Mouse (Mus musculus) liver, adult 2 months (tissue): ENCODE data around the gene Tmem52.

Experiments used
- CTCF ChIP-seq: fragments of 200-500 bp; IDR thresholded peaks from 2 replicates; pipeline ENCODE4 v1.5.1; 2011; ENCODE audit warnings: low read depth, low read length, control low read depth
- POLR2A ChIP-seq: fragments of 200-500 bp; IDR thresholded peaks from 2 replicates; pipeline ENCODE4 v1.6.1; 2011; ENCODE audit warnings: low read length, control low read depth; ENCODE audit not compliant: insufficient read depth; ENCODE audit errors: extremely low read depth

DNA sequence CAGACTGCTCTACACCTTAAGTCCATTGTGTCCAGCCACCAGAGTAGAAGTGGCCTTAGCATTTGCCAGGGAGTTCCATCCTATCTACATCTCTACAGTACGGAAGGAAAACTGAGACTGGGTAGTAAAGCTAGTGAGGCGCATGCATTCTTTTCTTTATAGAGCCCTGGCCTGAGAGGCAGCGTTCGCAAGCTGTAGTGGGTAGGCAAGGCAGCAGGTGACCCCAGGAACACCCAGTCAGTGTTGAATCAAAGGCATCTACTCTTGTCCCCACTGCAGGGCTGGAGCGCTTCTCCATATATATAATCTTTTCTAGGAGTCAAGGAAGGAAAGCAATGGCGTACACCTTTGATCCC is 13.2 kb downstream of the Tmem52 start:
- no peak for TF ChIP-seq POLR2A
- TF ChIP-seq CTCF, result no peak
